Mouse (Mus musculus) midbrain, embryonic 10.5 days (tissue): ENCODE measurements around the gene Adora1. TPM values are rescaled to one million over a fixed set of nuclear protein-coding genes. Genes with fewer than 3 reads are reported as not detected.

Experiments
- DNase-seq: peaks from one replicate; pipeline ENCODE4 v3.0.0-alpha.2; 2017; ENCODE audit warnings: low spot score
- H3K27ac ChIP-seq: fragments of 300-500 bp; sonication (generic); replicated peaks from 2 replicates; pipeline ENCODE4 v1.5.1; 2016; ENCODE audit warnings: mild to moderate bottlenecking
- H3K27me3 ChIP-seq: fragments of 300-500 bp; sonication (generic); 2 replicates; pipeline ENCODE4 v1.6.1; 2016; ENCODE audit warnings: low read depth, mild to moderate bottlenecking; ENCODE audit not compliant: poor library complexity, severe bottlenecking
- H3K36me3 ChIP-seq: fragments of 300-500 bp; sonication (generic); 2 replicates; pipeline ENCODE4 v1.6.1; 2016; ENCODE audit warnings: mild to moderate bottlenecking, moderate library complexity
- H3K4me1 ChIP-seq: fragments of 300-500 bp; sonication (generic); 2 replicates; pipeline ENCODE4 v1.6.1; 2016
- H3K4me3 ChIP-seq: fragments of 300-500 bp; sonication (generic); 2 replicates; pipeline ENCODE4 v1.5.1; 2016; ENCODE audit warnings: mild to moderate bottlenecking, moderate library complexity
- H3K9me3 ChIP-seq: fragments of 300-500 bp; sonication (generic); replicated peaks from 2 replicates; pipeline ENCODE4 v1.6.1; 2016; ENCODE audit warnings: mild to moderate bottlenecking
- WGBS: fragments of 180-500 bp; shearing (Covaris S2); methylation state at CpG from one replicate; pipeline ENCODE4 v1.1.7; 2016; 5-methylcytosine and 5-hydroxymethylcytosine counted together
- polyA plus RNA-seq: library from polyadenylated mRNA; unstranded; fragments of >200 nt; fragmentation: Nextera tagmentation; extraction: Ambion mirVana; gene quantifications from 2 replicates; pipeline ENCODE4 v1.2.1, GENCODE M21; 2016

Adora1 gene
- 0.14 and 0.17 TPM in 2 replicates for polyA plus RNA-seq

GRCm38 (mm10) chr1:134235391-134235921, at the start of gene Adora1:
Adora1 (minus strand) TSS chr1:134235431.
- Histone ChIP-seq H3K36me3 (no peaks in the 10 kb centered on the region), H3K9me3 (no peaks in the 10 kb centered on the region), H3K27me3 (peaks cover 87% of the 10 kb centered on the region), H3K27ac (no peak within 1 kb of the TSS), H3K4me1 (peaks cover 25% of the 10 kb centered on the region), H3K4me3 (peak within 1 kb of the TSS; percentile 48)
- DNase-seq: no peak
- 1% methylated on average over 37 of the region's 37 CpGs for WGBS

GRCm38 (mm10) chr1:134283108-134283507, 47.9 kb upstream of the Adora1 start:
- no peak for DNase-seq
- Histone ChIP-seq H3K9me3 (no peaks in the 10 kb centered on the region), H3K27ac (no peak overlapping the region), H3K36me3 (no peaks in the 10 kb centered on the region), H3K27me3 (no peaks in the 10 kb centered on the region), H3K4me3 (no peak overlapping the region), H3K4me1 (peaks cover 12% of the 10 kb centered on the region)
- WGBS: 65% methylated on average over 1 of the region's 1 CpGs

- Histone ChIP-seq H3K4me3 (no peak overlapping the region), H3K9me3 (no peaks in the 10 kb centered on the region), H3K4me1 (peaks cover 12% of the 10 kb centered on the region), H3K27me3 (no peaks in the 10 kb centered on the region), H3K36me3 (no peaks in the 10 kb centered on the region), H3K27ac (no peak overlapping the region)
- 85% methylated on average over 3 of the region's 3 CpGs for WGBS
- DNase-seq: no peak
These were observed 47.1 kb upstream of the Adora1 start for GRCm38 (mm10) chr1:134282342-134282741.

GRCm38 (mm10) chr1:134281563-134281962, 46.3 kb upstream of the Adora1 start:
- Histone ChIP-seq H3K27ac (no peak overlapping the region), H3K27me3 (no peaks in the 10 kb centered on the region), H3K4me3 (no peak overlapping the region), H3K4me1 (peaks cover 12% of the 10 kb centered on the region), H3K36me3 (no peaks in the 10 kb centered on the region), H3K9me3 (no peaks in the 10 kb centered on the region)
- WGBS: 70% methylated on average over 4 of the region's 4 CpGs
- no peak for DNase-seq

- WGBS: 83% methylated on average over 5 of the region's 5 CpGs
- no peak overlapping the region for H3K4me3 ChIP-seq
- no peaks in the 10 kb centered on the region for H3K9me3 ChIP-seq
- H3K4me1 ChIP-seq: peaks cover 5% of the 10 kb centered on the region; the same call in 1 of the 2 replicates
- no peak overlapping the region for H3K27ac ChIP-seq
- H3K36me3 ChIP-seq: no peaks in the 10 kb centered on the region
- H3K27me3 ChIP-seq: no peaks in the 10 kb centered on the region; the same call in 1 of the 2 replicates
- no peak for DNase-seq
These were observed 44.9 kb upstream of the Adora1 start for GRCm38 (mm10) chr1:134280174-134280573.

- H3K27ac ChIP-seq: no peak overlapping the region
- no peaks in the 10 kb centered on the region for H3K9me3 ChIP-seq
- DNase-seq: no peak
- WGBS: 87% methylated on average over 7 of the region's 7 CpGs
- H3K36me3 ChIP-seq: no peaks in the 10 kb centered on the region
- H3K4me1 ChIP-seq: peaks cover 14% of the 10 kb centered on the region; the same call in 1 of the 2 replicates
- no peaks in the 10 kb centered on the region; the same call in 1 of the 2 replicates for H3K27me3 ChIP-seq
- no peak overlapping the region for H3K4me3 ChIP-seq
These were observed 41.6 kb upstream of the Adora1 start for GRCm38 (mm10) chr1:134276823-134277222.

- no peak overlapping the region for H3K27ac ChIP-seq
- no peaks in the 10 kb centered on the region for H3K9me3 ChIP-seq
- no peaks in the 10 kb centered on the region; the same call in 1 of the 2 replicates for H3K27me3 ChIP-seq
- no peaks in the 10 kb centered on the region for H3K36me3 ChIP-seq
- peaks cover 14% of the 10 kb centered on the region; the same call in 1 of the 2 replicates for H3K4me1 ChIP-seq
- no peak for DNase-seq
- H3K4me3 ChIP-seq: no peak overlapping the region
- WGBS: 82% methylated on average over 13 of the region's 13 CpGs
These were observed 40.6 kb upstream of the Adora1 start for GRCm38 (mm10) chr1:134275616-134276464.

GRCm38 (mm10) chr1:134274483-134274920, 39.3 kb upstream of the Adora1 start:
- WGBS: 90% methylated on average over 7 of the region's 7 CpGs
- no peak overlapping the region for H3K4me3 ChIP-seq
- DNase-seq: no peak
- H3K4me1 ChIP-seq: peaks cover 14% of the 10 kb centered on the region; the same call in 1 of the 2 replicates
- no peak overlapping the region for H3K27ac ChIP-seq
- no peaks in the 10 kb centered on the region; the same call in 1 of the 2 replicates for H3K27me3 ChIP-seq
- no peaks in the 10 kb centered on the region for H3K36me3 ChIP-seq
- no peaks in the 10 kb centered on the region for H3K9me3 ChIP-seq

- H3K27me3 ChIP-seq: no peaks in the 10 kb centered on the region; the same call in 1 of the 2 replicates
- H3K4me1 ChIP-seq: peaks cover 14% of the 10 kb centered on the region; the same call in 1 of the 2 replicates
- H3K27ac ChIP-seq: no peak overlapping the region
- no peak overlapping the region for H3K4me3 ChIP-seq
- DNase-seq: no peak
- 70% methylated on average over 9 of the region's 9 CpGs for whole genome bisulfite sequencing
- H3K9me3 ChIP-seq: no peaks in the 10 kb centered on the region
- no peaks in the 10 kb centered on the region for H3K36me3 ChIP-seq
These were observed 38.5 kb upstream of the Adora1 start for GRCm38 (mm10) chr1:134273493-134274395.

- WGBS: 57% methylated on average over 5 of the region's 5 CpGs
- DNase-seq: no peak
- Histone ChIP-seq H3K4me1 (peaks cover 14% of the 10 kb centered on the region; the same call in 1 of the 2 replicates), H3K4me3 (no peak overlapping the region), H3K27ac (no peak overlapping the region), H3K36me3 (no peaks in the 10 kb centered on the region), H3K27me3 (no peaks in the 10 kb centered on the region; the same call in 1 of the 2 replicates), H3K9me3 (no peaks in the 10 kb centered on the region)
These were observed 37.6 kb upstream of the Adora1 start for GRCm38 (mm10) chr1:134272754-134273250.

GRCm38 (mm10) chr1:134270026-134270425, 34.8 kb upstream of the Adora1 start:
- no peak overlapping the region for H3K27ac ChIP-seq
- no peak for DNase-seq
- no peaks in the 10 kb centered on the region for H3K36me3 ChIP-seq
- H3K4me1 ChIP-seq: peaks cover 14% of the 10 kb centered on the region; the same call in 1 of the 2 replicates
- H3K4me3 ChIP-seq: no peak overlapping the region
- WGBS: 76% methylated on average over 7 of the region's 7 CpGs
- H3K27me3 ChIP-seq: no peaks in the 10 kb centered on the region
- no peaks in the 10 kb centered on the region for H3K9me3 ChIP-seq

GRCm38 (mm10) chr1:134265797-134266196, 30.6 kb upstream of the Adora1 start:
- 66% methylated on average over 2 of the region's 2 CpGs for WGBS
- no peak for DNase-seq

More at GRCm38 (mm10) chr1:134265797-134266196, 30.6 kb upstream of the Adora1 start:
- H3K4me3 ChIP-seq: no peak overlapping the region
- peaks cover 3% of the 10 kb centered on the region; the same call in 1 of the 2 replicates for H3K4me1 ChIP-seq
- H3K9me3 ChIP-seq: peaks cover 5% of the 10 kb centered on the region; the same call in 1 of the 2 replicates
- H3K36me3 ChIP-seq: no peaks in the 10 kb centered on the region
- H3K27ac ChIP-seq: 0 out of 2 replicates have a peak overlapping the region, but pooled peaks have one; percentile 38
- no peaks in the 10 kb centered on the region for H3K27me3 ChIP-seq
